Mouse (Mus musculus): ENCODE data around the gene Suclg2. TPM values are rescaled to one million over a fixed set of nuclear protein-coding genes. Genes with fewer than 3 reads are reported as not detected.

Suclg2 gene
- total RNA-seq (2021) = 10 to 100 TPM; 13.2 to 14.0 TPM

- peak; percentile 52 to 54 for DNase-seq
Measured at GRCm38 (mm10) chr6:95718031-95718968, at the start of gene Suclg2. Gene Suclg2, minus strand, starts transcription at chr6:95718800.

GRCm38 (mm10) chr6:95766566-95766965 is 48.0 kb upstream of the Suclg2 start:
- DNase-seq = no peak

- DNase-seq = peak in 1 of 2 experiments; percentile 4
Measured at GRCm38 (mm10) chr6:95759558-95760172, 41.1 kb upstream of the Suclg2 start.

- DNase-seq = no peak
Measured at GRCm38 (mm10) chr6:95742378-95742777, 23.8 kb upstream of the Suclg2 start.

GRCm38 (mm10) chr6:95731570-95732367 is 13.2 kb upstream of the Suclg2 start:
- no peak for DNase-seq

- no peak for DNase-seq
Measured at GRCm38 (mm10) chr6:95729399-95729798, 10.8 kb upstream of the Suclg2 start.

GRCm38 (mm10) chr6:95725281-95725680 is 6.7 kb upstream of the Suclg2 start:
- DNase-seq = no peak

- DNase-seq = no peak
Measured at GRCm38 (mm10) chr6:95723361-95723760, 4.8 kb upstream of the Suclg2 start.

- DNase-seq = no peak
Measured at GRCm38 (mm10) chr6:95719791-95720190, 1.2 kb upstream of the Suclg2 start.

GRCm38 (mm10) chr6:95718969-95719333 is 351 bp upstream of the Suclg2 start:
- DNase-seq = no peak

- no peak for DNase-seq
Measured at GRCm38 (mm10) chr6:95717071-95717470, 1.5 kb downstream of the Suclg2 start.

- DNase-seq = no peak
Measured at GRCm38 (mm10) chr6:95716476-95716875, 2.1 kb downstream of the Suclg2 start.

- no peak for DNase-seq
Measured at GRCm38 (mm10) chr6:95713245-95713644, 5.4 kb downstream of the Suclg2 start.

GRCm38 (mm10) chr6:95712081-95712480 is 6.5 kb downstream of the Suclg2 start:
- DNase-seq = no peak

- no peak for DNase-seq
Measured at GRCm38 (mm10) chr6:95711671-95712070, 6.9 kb downstream of the Suclg2 start.

GRCm38 (mm10) chr6:95710886-95711285 is 7.7 kb downstream of the Suclg2 start:
- no peak for DNase-seq

- DNase-seq = no peak
Measured at GRCm38 (mm10) chr6:95709531-95709930, 9.1 kb downstream of the Suclg2 start.

- DNase-seq = no peak
Measured at GRCm38 (mm10) chr6:95709106-95709505, 9.5 kb downstream of the Suclg2 start.

- no peak for DNase-seq
Measured at GRCm38 (mm10) chr6:95704626-95705025, 14.0 kb downstream of the Suclg2 start.

GRCm38 (mm10) chr6:95702200-95702599 is 16.4 kb downstream of the Suclg2 start:
- DNase-seq = no peak

GRCm38 (mm10) chr6:95701786-95702185 is 16.8 kb downstream of the Suclg2 start:
- DNase-seq = no peak

- no peak for DNase-seq
Measured at GRCm38 (mm10) chr6:95700981-95701610, 17.5 kb downstream of the Suclg2 start.
